Mouse (Mus musculus) left cerebral cortex, postnatal 14 days (tissue): ENCODE results near the gene Acvr1b. TPM values are rescaled to one million over a fixed set of nuclear protein-coding genes. Genes with fewer than 3 reads are reported as not detected.
A peak's percentile ranks its signal among the peaks of the same experiment; 100 is the strongest.

Experiments
- DNase-seq, 2 experiments: peaks; one replicate each; pipeline ENCODE4 v3.0.0; 2021 to 2022; ENCODE audit warnings: low spot score in 2 of 2, mixed read lengths in 1 of 2
- intact Hi-C: fragments of 180-260 bp; cut with DNase I; formaldehyde crosslinking; loops from one replicate; pipeline ENCODE4 v1.15.1; 2025
- total RNA-seq, 2 experiments: library from RNA; stranded (reverse); gene quantifications; 2 replicates each; pipeline ENCODE4 v1.2.3; 2021

Gene Acvr1b
- total RNA-seq, 2 experiments from 2014 or later, result 112 to 121 TPM

GRCm38 (mm10) chr15:101170413-101170980, 3.4 kb upstream of the Acvr1b start:
- DNase-seq, result no peak
- intact Hi-C loops, result no loop called here

DNA sequence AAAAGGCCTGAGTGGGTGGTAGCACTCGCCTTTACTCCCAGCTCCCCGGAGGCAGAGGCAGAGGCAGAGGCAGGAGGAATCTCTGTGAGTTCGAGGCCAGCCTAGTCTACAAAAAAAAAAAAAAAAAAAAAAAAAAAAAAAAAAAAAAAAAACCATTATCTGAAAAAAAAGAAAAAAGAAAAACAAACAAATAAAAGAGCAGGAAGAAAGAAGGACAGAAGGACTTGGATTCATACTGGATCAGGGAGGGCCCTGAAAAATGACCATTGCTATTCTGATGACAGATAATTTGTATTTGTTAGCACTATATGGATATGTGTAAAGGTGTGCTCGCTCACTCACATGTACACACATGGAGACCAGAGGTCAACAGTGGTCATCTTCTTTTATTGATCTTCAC, 2.6 kb upstream of the Acvr1b start:
- intact Hi-C loops, result no loop called here
- no peak for DNase-seq

- intact Hi-C loops, result no loop called here
- no peak for DNase-seq
These were observed 1.9 kb upstream of the Acvr1b start for GRCm38 (mm10) chr15:101172016-101172415.

GRCm38 (mm10) chr15:101174294-101175130, 645 bp downstream of the Acvr1b start:
- intact Hi-C loops, result loop anchor here (2.0 kb wide), 1 partner anchor 30 kb away; no protein-coding TSS in a partner anchor
- no peak for DNase-seq

- no peak for DNase-seq
- intact Hi-C loops, result loop anchor here (2.0 kb wide), 1 partner anchor 30 kb away; no protein-coding TSS in a partner anchor
These were observed 1.2 kb downstream of the Acvr1b start for GRCm38 (mm10) chr15:101175131-101175460.

DNA sequence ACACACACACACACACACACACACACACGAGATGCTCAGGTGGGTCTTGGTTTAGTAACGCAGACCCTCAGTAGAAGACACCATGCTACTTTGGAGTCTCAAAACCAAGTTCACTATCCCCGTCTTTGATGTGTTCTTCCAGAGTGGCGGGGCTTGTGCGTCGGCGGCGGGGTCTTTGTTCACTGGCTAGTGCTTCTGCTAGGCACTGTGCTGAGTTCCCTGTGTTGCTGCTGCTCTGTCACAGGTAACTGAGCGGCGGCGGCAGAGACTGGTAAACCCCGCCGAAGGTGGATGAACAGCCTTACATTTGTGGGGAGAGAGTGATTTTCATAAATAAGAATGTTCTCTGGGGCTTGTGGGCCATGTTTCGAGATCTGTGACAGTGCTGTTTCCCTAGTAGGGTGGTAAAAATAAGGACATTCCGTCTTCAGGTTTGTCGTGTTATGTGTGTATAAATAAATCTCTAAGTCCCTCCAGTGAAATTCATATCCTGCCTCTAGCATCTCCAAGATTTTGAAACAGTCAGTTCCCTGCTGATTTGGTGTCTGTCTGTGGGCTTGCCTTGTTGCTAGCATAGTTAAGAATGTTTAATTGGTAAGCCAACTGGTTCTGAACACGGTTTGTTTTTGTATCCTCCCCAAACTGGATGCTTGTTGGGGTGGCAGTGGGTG, 1.9 kb downstream of the Acvr1b start:
- intact Hi-C loops, result loop anchor here (2.0 kb wide), 1 partner anchor 31 kb away; no protein-coding TSS in a partner anchor
- DNase-seq, result peak in 1 of 2 experiments; percentile 51

DNA sequence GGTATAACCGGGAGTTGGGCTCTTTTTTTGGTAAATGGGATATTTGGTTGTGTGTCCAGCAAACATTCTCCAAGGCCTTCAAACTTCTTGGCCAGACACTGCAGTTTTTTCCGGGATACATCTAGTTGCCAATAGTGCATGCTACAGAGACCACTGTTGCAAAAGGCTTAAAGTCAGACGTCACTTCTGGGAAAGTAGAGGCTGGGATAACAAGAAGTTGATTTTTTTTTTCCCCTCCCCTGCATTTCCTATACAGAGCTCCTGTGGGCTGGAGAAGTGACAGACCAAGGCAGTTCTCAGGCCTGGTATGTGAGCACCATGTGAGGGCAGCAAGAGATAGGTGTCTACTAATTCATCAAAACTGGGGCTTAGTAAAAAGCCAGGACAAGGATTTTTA, 2.4 kb downstream of the Acvr1b start:
- no peak for DNase-seq
- intact Hi-C loops, result no loop called here

- intact Hi-C loops, result no loop called here
- no peak for DNase-seq
These were observed 3.2 kb downstream of the Acvr1b start for GRCm38 (mm10) chr15:101176795-101177691.

- intact Hi-C loops, result no loop called here
- no peak for DNase-seq
These were observed 6.7 kb downstream of the Acvr1b start for GRCm38 (mm10) chr15:101180363-101181105.

DNA sequence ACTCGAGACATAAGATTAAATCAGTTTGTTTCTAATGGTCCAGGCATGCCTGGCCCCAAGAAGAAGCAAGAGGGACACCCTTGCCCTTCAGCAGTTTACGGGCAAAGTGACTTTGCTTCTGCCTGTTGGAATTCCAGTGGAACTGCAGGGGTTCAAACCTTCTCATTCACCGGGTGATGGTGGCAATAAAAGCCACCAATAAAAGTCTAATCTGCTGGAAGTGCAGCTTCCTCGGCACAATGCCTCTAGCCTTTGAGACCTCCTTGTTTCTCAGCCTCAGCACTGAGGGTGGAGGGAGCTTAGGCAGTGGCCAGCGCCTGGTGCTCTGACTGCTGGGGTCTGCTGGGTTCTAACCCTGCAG, 7.2 kb downstream of the Acvr1b start:
- intact Hi-C loops, result no loop called here
- DNase-seq, result no peak

DNA sequence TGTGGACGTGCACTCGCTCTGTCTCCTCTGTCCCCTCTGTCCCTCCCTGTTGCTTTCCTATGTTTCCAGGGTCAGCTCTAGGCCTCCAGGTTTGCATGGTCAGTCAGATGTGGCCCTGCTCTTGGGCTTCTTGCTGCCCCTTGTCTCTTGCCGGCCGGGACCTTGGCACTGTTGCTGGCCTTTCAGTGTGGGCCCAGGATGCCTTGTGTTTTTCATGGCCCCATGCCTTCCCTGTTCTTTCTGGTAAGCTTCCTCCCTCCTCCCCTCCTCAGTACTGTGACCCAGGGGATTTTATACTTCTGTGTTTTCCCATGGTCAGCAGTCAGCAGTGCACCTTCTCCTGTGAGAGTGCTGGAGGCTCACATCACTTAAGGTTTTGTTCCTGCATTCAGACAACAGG, 7.6 kb downstream of the Acvr1b start:
- no peak for DNase-seq
- intact Hi-C loops, result no loop called here

DNA sequence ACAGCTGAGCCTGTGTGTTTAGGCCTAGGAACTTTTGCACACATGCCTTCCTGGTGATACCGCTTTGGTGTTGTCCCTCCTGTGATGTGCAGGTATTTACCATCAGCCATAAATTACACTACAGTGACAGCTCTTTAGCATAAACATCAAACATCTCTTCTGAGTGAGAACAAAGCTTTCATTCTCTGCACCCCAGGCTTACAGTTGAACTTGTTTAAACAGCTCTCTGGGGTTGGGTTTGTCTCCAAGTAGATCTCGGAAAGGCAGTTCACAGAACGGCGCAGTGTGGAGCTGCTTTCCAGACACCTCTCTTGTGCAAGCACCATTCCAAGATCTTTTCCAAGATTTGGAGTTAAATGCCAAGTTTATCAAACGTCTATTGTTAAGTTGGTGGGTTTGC, 8.8 kb downstream of the Acvr1b start:
- no peak for DNase-seq
- intact Hi-C loops, result no loop called here

DNA sequence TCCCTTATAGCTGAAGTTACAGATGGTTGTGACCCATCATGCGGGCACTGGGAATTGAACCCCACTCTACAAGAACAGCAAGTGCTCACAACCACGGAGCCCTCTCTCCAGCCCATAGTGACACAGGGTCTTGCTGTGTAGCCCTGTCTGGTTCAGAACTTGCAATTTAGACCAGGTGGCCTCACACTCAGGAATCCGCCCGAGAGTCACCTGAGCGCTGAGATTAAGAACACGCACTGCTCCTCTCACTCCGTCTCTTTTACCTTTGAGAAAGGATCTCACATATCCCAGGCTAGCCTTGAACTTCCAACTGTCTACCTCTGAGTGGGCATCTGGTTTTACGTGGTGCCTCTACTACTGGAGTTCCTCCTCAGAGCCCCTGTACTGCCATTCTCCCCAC, 10.4 kb downstream of the Acvr1b start:
- intact Hi-C loops, result no loop called here
- DNase-seq, result no peak

DNA sequence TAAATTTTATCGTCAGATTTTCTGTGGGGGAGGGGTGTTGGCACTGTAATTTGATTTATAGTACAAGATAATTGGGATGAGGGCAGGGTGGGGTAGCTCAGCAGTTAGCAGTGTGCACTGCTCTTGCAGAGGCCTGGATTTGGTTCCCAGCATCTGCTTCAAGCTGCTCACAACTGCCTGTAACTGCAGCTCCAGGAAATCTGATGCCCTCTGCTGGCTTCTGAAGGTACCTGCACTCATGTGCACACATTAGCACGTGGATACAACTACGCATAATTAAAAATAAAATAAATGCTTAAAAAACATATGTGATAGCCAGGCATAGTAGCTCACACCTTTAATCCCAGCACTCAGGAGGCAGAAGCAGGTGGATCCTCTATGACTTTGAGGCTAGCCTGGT, 11.7 kb downstream of the Acvr1b start:
- intact Hi-C loops, result no loop called here
- no peak for DNase-seq

DNA sequence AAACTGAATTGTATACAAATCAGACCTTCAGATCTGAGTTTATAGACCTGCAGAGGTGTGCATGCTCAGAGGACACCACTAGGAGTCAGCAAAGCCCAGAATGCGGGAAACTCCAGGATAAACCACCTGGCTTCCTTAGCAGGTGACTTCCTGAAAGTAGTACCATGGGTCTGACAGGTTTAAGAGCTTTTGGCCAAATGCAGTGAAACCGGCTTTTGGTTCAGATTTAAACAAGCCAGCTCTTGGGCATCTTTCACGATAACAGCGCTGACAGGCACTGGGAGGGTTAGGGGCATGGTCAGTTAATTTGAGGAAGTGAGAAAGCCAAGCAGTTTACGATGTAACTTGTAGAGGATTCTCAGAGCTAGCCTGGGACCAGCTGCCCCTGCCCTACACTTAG, 14.0 kb downstream of the Acvr1b start:
- intact Hi-C loops, result no loop called here

GRCm38 (mm10) chr15:101189981-101190761, 16.3 kb downstream of the Acvr1b start:
- DNase-seq, result no peak
- intact Hi-C loops, result no loop called here

More for the DNA sequence above, 14.0 kb downstream of the Acvr1b start:
- DNase-seq, result no peak

DNA sequence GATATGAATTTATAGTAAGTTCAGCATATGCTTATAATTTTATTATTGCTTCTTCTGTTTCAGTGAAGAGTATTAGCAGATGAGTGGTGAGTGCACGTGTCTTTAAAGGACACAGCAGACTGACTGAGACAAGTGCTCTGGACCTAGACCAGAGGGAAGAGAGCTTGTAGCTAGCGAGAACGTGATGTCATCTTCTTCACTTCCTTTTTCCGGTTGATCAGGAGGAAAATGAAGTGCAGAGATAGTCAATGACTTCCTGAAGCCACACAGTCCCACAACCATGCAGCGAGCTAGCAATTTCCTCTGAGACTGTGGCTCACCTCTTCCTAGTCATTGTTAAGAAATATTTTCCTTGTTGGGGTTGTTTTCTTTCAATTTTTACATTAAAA, 16.9 kb downstream of the Acvr1b start:
- DNase-seq, result no peak
- intact Hi-C loops, result no loop called here
